8 mouse cellular contexts compared by ENCODE assay signal in the genomic region with DNA sequence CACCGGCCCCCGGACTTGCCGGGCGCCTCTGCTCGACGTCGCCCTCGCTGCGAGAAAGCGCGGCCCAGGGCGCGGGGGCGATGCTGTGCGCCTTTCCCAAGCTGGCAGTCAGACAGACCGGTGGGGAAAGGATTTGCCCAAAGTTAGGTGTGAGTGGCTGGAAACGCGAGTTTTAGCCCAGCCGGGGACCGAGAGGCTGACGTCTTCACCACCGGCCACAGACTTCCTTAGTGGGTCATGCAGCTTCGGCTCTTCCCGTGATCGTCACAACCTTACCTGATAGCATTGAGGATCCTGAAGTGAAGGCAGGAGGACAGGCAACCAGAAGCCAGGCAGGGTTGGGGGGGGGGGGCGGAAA. TPM values are rescaled to one million over a fixed set of nuclear protein-coding genes. Genes with fewer than 3 reads are reported as not detected.
A peak's percentile ranks its signal among the peaks of the same experiment; 100 is the strongest.
DNase-seq lines count a peak whose midpoint lies in the region; ATAC-seq and TF ChIP-seq lines count a peak whose summit lies in the region.

No protein-coding gene starts in this region.

- peaks cover 18% of the 10 kb centered on the region; the same call in 1 of the 2 replicates for H3K36me3 ChIP-seq in kidney, postnatal 0 days (ENCODE audit: insufficient read depth, low read length)
- peaks cover 40% of the 10 kb centered on the region for H3K36me3 ChIP-seq in G1E (replicated peaks)
- peaks cover 29% of the 10 kb centered on the region for H3K36me3 ChIP-seq in intestine, postnatal 0 days (ENCODE audit: control insufficient read depth, insufficient read depth)
- H3K36me3 ChIP-seq in midbrain, embryonic 12.5 days, result peaks cover 31% of the 10 kb centered on the region

- no peaks in the 10 kb centered on the region for H3K9me3 ChIP-seq in kidney, postnatal 0 days (replicated peaks; ENCODE audit: low read length)
- H3K9me3 ChIP-seq in G1E (replicated peaks), result no peaks in the 10 kb centered on the region
- H3K9me3 ChIP-seq in intestine, postnatal 0 days (ENCODE audit: control insufficient read depth), result no peaks in the 10 kb centered on the region
- no peaks in the 10 kb centered on the region for H3K9me3 ChIP-seq in midbrain, embryonic 12.5 days

- WGBS in kidney, postnatal 0 days, result under 1% methylated on average over 26 of the region's 26 CpGs
- WGBS in intestine, postnatal 0 days, result under 1% methylated on average over 25 of the region's 26 CpGs
- WGBS in midbrain, embryonic 12.5 days, result 2% methylated on average over 26 of the region's 26 CpGs

- DNase-seq in kidney, postnatal 0 days (ENCODE audit: low spot score), result peak; percentile 33
- DNase-seq in kidney, postnatal 14 days, result no peak
- peak; percentile 40 for DNase-seq in G1E (ENCODE audit: low spot score)
- peak; percentile 61 for DNase-seq in thymus, postnatal 4 days

- H3K4me3 ChIP-seq in kidney, postnatal 0 days (replicated peaks; ENCODE audit: low read depth, low read length), result peak overlapping the region; percentile 98
- H3K4me3 ChIP-seq in G1E (ENCODE audit: low read depth, low read length), result peak overlapping the region; percentile 97
- H3K4me3 ChIP-seq in embryonic fibroblast, embryonic 13.5 days (ENCODE audit: insufficient read depth, low read length), result peak overlapping the region; percentile 62
- peak overlapping the region; percentile 95 for H3K4me3 ChIP-seq in intestine, postnatal 0 days (ENCODE audit: low read depth, low read length)
- peak overlapping the region; percentile 97 for H3K4me3 ChIP-seq in midbrain, embryonic 12.5 days

- H3K27ac ChIP-seq in kidney, postnatal 0 days, result peak overlapping the region; percentile 75
- H3K27ac ChIP-seq in embryonic fibroblast, embryonic 13.5 days (ENCODE audit: insufficient read depth, low read length), result no peak overlapping the region
- H3K27ac ChIP-seq in intestine, postnatal 0 days (ENCODE audit: low read depth, low read length), result peak overlapping the region; percentile 88
- H3K27ac ChIP-seq in midbrain, embryonic 12.5 days (replicated peaks), result peak overlapping the region; percentile 75

- no peaks in the 10 kb centered on the region for H3K27me3 ChIP-seq in kidney, postnatal 0 days (ENCODE audit: insufficient read depth, low read length)
- H3K27me3 ChIP-seq in G1E (ENCODE audit: insufficient read depth, low read length), result no peaks in the 10 kb centered on the region
- no peaks in the 10 kb centered on the region for H3K27me3 ChIP-seq in intestine, postnatal 0 days (replicated peaks; ENCODE audit: control insufficient read depth, insufficient read depth, low read length)
- H3K27me3 ChIP-seq in midbrain, embryonic 12.5 days, result no peaks in the 10 kb centered on the region

- TF ChIP-seq POLR2A in embryonic fibroblast, embryonic 13.5 days (IDR thresholded peaks at IDR 0.05; ENCODE audit: low read depth, low read length), result no peak

- peak overlapping the region; percentile 72 for H3K4me2 ChIP-seq in kidney, postnatal 0 days (ENCODE audit: low read length)
- H3K4me2 ChIP-seq in intestine, postnatal 0 days (replicated peaks; ENCODE audit: low read depth), result peak overlapping the region; percentile 86
- H3K4me2 ChIP-seq in midbrain, embryonic 12.5 days (replicated peaks), result peak overlapping the region; percentile 87

- H3K4me1 ChIP-seq in kidney, postnatal 0 days (replicated peaks; ENCODE audit: insufficient read depth, low read length), result peaks cover 11% of the 10 kb centered on the region
- peaks cover 31% of the 10 kb centered on the region for H3K4me1 ChIP-seq in G1E (ENCODE audit: insufficient read depth, low read depth, low read length)
- no peaks in the 10 kb centered on the region; the same call in 1 of the 2 replicates for H3K4me1 ChIP-seq in embryonic fibroblast, embryonic 13.5 days (ENCODE audit: control insufficient read depth, insufficient read depth, low read length)
- peaks cover 2% of the 10 kb centered on the region; the same call in 1 of the 2 replicates for H3K4me1 ChIP-seq in intestine, postnatal 0 days (replicated peaks; ENCODE audit: control insufficient read depth, insufficient read depth, low read length)
- peaks cover 15% of the 10 kb centered on the region for H3K4me1 ChIP-seq in midbrain, embryonic 12.5 days

- peak; percentile 53; the same call in 1 of the 2 replicates for ATAC-seq in kidney, postnatal 0 days (replicated peaks; ENCODE audit: low FRiP score, low read depth)
- peak; percentile 1; the same call in 1 of the 2 replicates for ATAC-seq in G1E (ENCODE audit: extremely low read depth, insufficient number of reproducible peaks, low FRiP score, poor library complexity, severe bottlenecking)
- ATAC-seq in intestine, postnatal 0 days, result peak; percentile 18; the same call in 1 of the 2 replicates
- no peak for ATAC-seq in midbrain, embryonic 12.5 days (ENCODE audit: low FRiP score, low read depth)
- ATAC-seq in cerebellum, adult (ENCODE audit: insufficient number of reproducible peaks, low FRiP score, low TSS enrichment), result no peak

- H3K9ac ChIP-seq in kidney, postnatal 0 days (ENCODE audit: low read depth, low read length), result peak overlapping the region; percentile 96
- H3K9ac ChIP-seq in intestine, postnatal 0 days (ENCODE audit: low read depth, low read length), result peak overlapping the region; percentile 97
- H3K9ac ChIP-seq in midbrain, embryonic 12.5 days (replicated peaks), result peak overlapping the region; percentile 93

- TF ChIP-seq CTCF in kidney, postnatal 0 days (IDR thresholded peaks at IDR 0.05; ENCODE audit: low read depth), result no peak
- no peak for TF ChIP-seq CTCF in G1E (IDR thresholded peaks at IDR 0.05; ENCODE audit: low read depth, low read length)
- TF ChIP-seq CTCF in embryonic fibroblast, embryonic 13.5 days (IDR thresholded peaks at IDR 0.05; ENCODE audit: borderline replicate concordance, insufficient read depth, low read length), result no peak
- no peak for TF ChIP-seq CTCF in intestine, postnatal 0 days (IDR thresholded peaks at IDR 0.05; ENCODE audit: low read depth)

RNA-seq across cellular contexts. Expression of gene Brap, which starts 0.5 kb away (rescaled TPM):
- 37.3 and 39.2 TPM in 2 replicates for polyA plus RNA-seq in kidney, postnatal 0 days (2015; fragmentation: Nextera tagmentation; extraction: Ambion mirVana)
- total RNA-seq in G1E (2014; fragmentation: Nextera tagmentation), result 29.9 and 30.0 TPM in 2 replicates
- 63.4 and 70.1 TPM in 2 replicates for total RNA-seq in G1E (2017)
- polyA plus RNA-seq in G1E (2012), result 10.6 and 12.8 TPM in 2 replicates
- 41.4 and 46.3 TPM in 2 replicates for polyA plus RNA-seq in embryonic fibroblast, embryonic 13.5 days (2011; ENCODE audit: insufficient read length, low read depth, missing spikeins)
- 30.6 and 30.7 TPM in 2 replicates for polyA plus RNA-seq in intestine, postnatal 0 days (2015; fragmentation: Nextera tagmentation; extraction: Ambion mirVana)
- 49.0 and 51.5 TPM in 2 replicates for polyA plus RNA-seq in midbrain, embryonic 12.5 days (2016; fragmentation: Nextera tagmentation; extraction: Ambion mirVana)

RNA-seq across cellular contexts. Expression of gene Acad10, which starts 0.6 kb away (rescaled TPM):
- 7.6 and 8.2 TPM in 2 replicates for polyA plus RNA-seq in kidney, postnatal 0 days (2015; fragmentation: Nextera tagmentation; extraction: Ambion mirVana)
- total RNA-seq in G1E (2014; fragmentation: Nextera tagmentation) (10.3 and 17.3 TPM in 2 replicates), G1E (2017) (5.6 and 7.4 TPM in 2 replicates)
- 4.4 and 7.2 TPM in 2 replicates for polyA plus RNA-seq in G1E (2012)
- 2.3 and 2.7 TPM in 2 replicates for polyA plus RNA-seq in embryonic fibroblast, embryonic 13.5 days (2011; ENCODE audit: insufficient read length, low read depth, missing spikeins)
- 5.3 and 5.6 TPM in 2 replicates for polyA plus RNA-seq in intestine, postnatal 0 days (2015; fragmentation: Nextera tagmentation; extraction: Ambion mirVana)
- polyA plus RNA-seq in midbrain, embryonic 12.5 days (2016; fragmentation: Nextera tagmentation; extraction: Ambion mirVana), result 1.9 and 2.3 TPM in 2 replicates

RNA-seq across cellular contexts. Expression of gene Acad12, which starts 42.1 kb away (rescaled TPM):
- polyA plus RNA-seq in kidney, postnatal 0 days (2015; fragmentation: Nextera tagmentation; extraction: Ambion mirVana), result 3.8 and 5.0 TPM in 2 replicates
- total RNA-seq in G1E (2014; fragmentation: Nextera tagmentation) (4.9 and 5.5 TPM in 2 replicates), G1E (2017) (2.7 and 4.3 TPM in 2 replicates)
- polyA plus RNA-seq in G1E (2012), result 1.1 and 1.2 TPM in 2 replicates
- 3.1 and 3.8 TPM in 2 replicates for polyA plus RNA-seq in embryonic fibroblast, embryonic 13.5 days (2011; ENCODE audit: insufficient read length, low read depth, missing spikeins)
- polyA plus RNA-seq in intestine, postnatal 0 days (2015; fragmentation: Nextera tagmentation; extraction: Ambion mirVana), result 3.5 and 3.8 TPM in 2 replicates
- 1.3 and 1.7 TPM in 2 replicates for polyA plus RNA-seq in midbrain, embryonic 12.5 days (2016; fragmentation: Nextera tagmentation; extraction: Ambion mirVana)

RNA-seq across cellular contexts. Expression of gene Atxn2, which starts 50.3 kb away (rescaled TPM):
- polyA plus RNA-seq in kidney, postnatal 0 days (2015; fragmentation: Nextera tagmentation; extraction: Ambion mirVana), result 53.7 and 68.5 TPM in 2 replicates
- total RNA-seq in G1E (2014; fragmentation: Nextera tagmentation) (132 and 151 TPM in 2 replicates), G1E (2017) (30.0 and 38.0 TPM in 2 replicates)
- polyA plus RNA-seq in G1E (2012), result 42.3 and 57.5 TPM in 2 replicates
- 174 and 196 TPM in 2 replicates for polyA plus RNA-seq in embryonic fibroblast, embryonic 13.5 days (2011; ENCODE audit: insufficient read length, low read depth, missing spikeins)
- polyA plus RNA-seq in intestine, postnatal 0 days (2015; fragmentation: Nextera tagmentation; extraction: Ambion mirVana), result 54.3 and 62.6 TPM in 2 replicates
- 68.1 and 77.6 TPM in 2 replicates for polyA plus RNA-seq in midbrain, embryonic 12.5 days (2016; fragmentation: Nextera tagmentation; extraction: Ambion mirVana)

Comparison
In these comparisons a context has a peak if more than half of its experiments do, and no peak if none do; other contexts are left out.
1. ATAC-seq: peak in kidney, postnatal 0 days (single experiment), G1E (single experiment) and intestine, postnatal 0 days (single experiment); none in midbrain, embryonic 12.5 days (single experiment) and cerebellum, adult (single experiment).
2. Peak in every context shown above with its lines, with median percentiles within 50 percentile points of each other: H3K4me2 ChIP-seq, H3K4me3 ChIP-seq and H3K9ac ChIP-seq.